Mouse (Mus musculus): Measurements from ENCODE around the gene Pde4a.

The Pde4a gene

DNA sequence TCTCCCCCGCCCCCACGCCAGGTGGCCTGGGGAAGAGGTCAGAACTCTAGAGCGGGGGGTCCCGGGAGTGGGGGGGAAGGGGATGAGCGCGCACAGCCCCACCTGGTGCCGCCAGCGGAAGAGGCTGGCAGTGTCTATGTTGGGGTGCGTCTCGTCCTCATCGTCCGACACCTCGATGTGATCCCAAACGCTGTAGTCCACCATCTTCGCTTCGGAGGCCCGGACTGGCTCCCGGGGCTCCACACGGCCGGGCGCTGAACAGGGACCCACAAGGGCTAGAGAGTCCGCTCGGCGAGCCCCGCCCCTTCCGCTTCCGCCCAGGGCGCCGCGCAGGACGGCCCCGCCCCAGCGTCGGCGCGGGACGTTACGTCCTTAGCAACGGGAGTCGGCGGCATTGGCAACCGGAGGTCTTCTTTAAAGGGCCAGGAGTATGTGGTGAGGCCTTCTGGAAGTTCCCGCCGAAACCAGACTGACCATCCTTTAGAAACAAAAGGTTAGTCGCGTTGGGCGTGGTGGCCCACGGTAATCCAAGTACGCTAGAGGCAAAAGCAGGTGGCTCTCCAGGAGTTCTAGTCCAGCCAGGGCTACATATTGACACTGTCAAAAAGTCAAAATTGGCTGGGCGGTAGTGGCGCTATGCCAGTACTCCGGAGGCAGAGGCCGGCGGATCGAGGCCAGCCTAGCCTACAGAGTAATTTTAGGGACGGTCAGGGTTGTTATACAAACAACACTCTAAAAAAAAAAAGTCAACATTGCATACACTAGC lies 15.7 kb upstream of the Pde4a start, which contains the start of gene Cdc37:
Gene Cdc37 (minus strand): TSS at position 329 of the 766 bp plus-strand sequence.
- peak; percentile 94 for DNase-seq

DNA sequence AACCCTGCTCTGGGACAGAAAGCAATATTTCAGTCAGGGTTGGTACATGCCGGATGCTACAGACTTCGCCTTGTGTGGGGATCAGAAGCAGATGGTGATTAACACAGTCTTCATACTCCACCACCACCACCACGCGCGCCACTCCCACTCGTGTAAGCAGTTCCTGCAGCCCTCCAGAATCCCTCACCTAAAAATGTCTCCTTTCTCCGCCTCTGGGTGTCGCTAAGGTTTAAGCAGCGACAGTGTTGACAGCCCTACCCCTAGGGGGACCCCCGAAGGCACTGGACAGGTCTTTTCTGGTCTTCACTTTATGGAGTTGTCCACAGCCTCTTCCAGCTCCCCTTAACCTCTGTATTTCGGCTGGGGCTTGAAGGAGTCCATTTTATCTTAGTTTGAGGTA lies 12.8 kb upstream of the Pde4a start:
- no peak for DNase-seq

DNA sequence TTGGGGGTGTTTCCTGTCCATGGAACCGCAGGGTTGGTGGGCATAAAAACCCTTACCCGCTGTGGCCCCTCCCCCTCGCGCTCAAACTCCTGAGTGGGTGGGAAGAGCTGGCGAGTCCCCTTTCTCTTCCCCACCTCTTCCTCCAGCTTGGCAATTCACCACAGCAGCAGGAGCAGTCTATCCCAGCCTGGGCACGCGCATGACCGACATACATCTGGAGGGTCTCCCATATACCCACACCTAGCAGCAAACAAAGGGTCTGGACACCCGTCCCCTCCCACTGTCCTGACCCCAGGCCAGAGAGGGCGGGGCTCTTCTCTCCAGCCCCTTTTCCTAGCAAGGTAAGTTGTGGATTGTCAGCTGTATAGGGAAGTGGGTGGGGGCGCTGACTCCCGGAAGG lies 12.2 kb upstream of the Pde4a start:
- no peak for DNase-seq

DNA sequence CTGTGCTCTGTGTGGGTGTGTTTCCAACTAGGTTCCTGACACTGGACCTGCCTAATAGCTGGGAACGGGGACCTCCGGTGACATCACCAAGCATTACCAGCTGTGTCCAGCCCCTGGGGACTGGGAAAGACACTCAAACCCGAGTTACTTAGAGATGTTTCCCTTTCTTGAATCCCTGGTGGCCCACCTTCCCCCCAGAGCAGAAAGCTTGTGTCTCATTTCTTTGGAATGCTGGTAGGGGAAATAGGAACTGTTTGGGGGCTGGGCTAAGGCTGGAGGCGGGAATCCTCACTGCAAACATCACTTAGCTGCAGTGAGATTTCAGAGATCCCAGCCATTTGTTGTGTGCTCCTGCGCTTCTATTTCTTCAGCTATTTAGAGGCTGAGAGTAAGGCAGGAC lies 11.7 kb upstream of the Pde4a start:
- DNase-seq = no peak

DNA sequence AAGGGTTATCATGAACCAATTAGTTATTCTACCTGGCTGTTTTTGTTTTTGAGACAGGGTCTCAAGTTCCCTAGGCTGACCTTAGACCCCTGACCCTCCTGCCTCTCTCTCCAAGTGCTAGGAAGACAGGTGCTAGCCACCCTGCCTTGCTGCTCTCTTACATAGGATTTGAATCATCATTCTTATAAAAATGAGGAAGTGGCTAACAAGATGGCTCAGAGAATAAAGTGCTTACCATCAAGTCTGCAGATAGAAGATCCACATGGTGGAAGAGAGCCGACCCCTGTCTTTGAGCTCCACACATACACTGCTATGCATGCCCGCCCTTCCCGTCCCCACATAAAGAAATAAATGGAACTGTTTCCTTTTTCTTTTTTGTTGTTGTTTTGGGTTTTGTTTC lies 10.7 kb upstream of the Pde4a start:
- DNase-seq = no peak

DNA sequence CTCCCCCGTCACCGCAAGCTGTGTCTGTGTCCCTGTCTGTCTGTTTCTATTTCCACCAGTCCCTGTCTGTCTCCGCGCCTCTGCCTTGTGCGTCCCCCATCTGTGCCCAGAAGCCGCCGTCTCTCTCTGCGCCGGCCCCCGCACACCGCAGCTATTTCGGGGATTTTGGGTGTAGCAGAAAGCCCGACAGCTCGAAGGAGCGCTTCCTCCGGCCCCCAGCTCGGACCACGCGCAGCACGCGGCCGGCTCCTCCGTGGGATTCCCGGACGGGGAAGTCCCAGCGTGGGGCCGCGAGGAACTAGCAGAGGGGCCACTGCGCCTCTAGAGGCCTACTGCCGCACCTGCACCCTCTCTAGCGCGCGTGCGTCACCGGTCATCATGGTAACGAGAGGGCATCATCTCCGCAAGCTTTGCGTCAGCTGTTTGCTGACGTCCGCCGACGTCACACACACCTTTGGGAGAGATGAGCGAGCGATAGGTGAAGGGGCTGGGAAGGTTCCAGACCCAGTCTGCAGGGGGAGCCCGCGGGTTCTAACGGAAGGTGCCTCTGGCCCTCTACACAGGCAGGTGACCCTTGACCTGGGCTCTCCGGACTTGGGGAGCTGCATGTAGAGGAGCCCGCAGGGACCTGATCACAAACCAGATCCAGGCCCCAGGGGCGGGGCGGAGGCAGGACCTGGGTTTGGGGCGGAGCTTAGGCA lies 4.2 kb upstream of the Pde4a start:
- DNase-seq = peak; percentile 90

DNA sequence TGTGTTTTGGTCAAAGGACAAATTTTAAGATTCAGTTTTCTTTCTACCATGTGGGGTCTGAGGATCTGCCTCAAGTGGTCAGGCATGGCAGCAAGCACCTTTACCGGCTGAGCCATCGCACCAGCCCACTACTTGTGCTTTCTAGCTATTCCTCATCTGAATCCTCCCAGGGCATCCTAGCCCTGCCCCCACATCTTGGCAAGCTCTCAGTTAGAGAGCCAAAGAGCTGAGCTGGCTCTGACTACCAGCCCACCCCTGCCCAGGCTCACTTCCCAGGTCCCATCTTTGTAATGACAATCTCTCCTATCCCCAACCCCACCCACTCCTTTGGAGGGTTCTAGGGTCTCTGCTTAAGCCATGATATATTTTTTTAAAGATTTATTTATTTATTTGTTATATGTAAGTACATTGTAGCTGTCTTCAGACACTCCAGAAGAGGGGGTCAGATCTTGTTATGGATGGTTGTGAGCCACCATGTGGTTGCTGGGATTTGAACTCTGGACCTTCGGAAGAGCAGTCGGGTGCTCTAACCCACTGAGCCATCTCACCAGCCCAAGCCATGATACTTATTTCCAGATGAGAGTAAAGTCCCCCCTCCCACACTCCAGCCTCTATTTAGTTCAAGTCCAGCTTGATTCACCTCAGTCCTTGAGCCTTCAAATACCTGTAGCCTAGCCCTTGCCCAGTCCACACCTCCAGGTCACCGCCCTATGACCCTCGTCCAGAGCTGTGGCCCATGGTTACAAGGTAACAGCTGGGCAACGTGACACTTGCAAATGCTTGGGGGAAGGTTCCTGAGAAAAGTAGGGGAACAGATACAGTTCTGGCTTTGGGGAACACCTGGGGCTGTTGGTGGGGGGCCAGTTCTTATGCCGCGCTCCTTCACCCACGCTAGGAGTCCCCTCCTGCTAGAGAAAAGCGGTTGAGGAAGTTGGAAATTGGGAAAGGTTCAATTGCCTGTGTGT lies 2.1 kb upstream of the Pde4a start:
- DNase-seq = no peak

DNA sequence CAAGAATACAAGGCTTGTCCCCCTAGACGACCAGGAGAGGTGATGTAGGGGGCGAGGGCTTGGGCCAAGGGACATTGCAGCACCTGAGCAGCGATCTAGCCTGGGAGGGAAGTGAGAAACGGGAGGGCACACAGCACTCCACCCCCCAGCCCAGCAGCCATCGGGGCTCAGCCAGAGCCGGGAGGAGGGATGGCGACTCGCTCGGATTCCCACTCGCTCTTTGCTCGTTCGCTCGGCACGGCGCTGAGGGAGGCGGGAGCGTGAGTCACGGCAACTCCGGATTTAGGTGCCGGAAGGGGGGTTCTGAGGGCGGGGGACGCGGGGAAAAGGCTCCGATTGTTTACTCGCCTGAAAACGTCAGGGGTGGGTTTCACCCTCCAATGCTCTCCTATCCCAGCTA lies 1.4 kb upstream of the Pde4a start:
- no peak for DNase-seq

DNA sequence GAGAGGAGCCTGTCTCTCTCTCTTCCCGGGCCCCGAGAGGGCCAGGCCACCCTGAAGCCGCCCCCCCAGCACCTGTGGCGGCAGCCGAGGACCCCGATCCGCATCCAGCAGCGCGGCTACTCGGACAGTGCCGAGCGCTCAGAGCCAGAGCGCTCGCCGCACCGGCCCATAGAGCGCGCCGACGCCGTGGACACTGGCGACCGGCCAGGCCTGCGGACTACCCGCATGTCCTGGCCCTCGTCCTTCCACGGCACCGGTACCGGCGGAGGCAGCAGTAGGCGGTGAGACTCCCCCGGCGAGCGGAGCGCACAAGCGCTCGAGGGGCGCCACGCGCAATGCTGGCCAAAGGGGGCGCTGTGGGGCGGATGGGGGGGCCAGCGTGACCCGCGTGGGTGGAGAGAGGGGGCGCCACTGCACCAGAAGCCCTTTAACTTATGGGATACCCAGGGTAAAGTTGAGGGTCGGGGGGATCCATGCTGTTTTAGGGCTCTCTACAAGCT lies 488 bp downstream of the Pde4a start:
- DNase-seq = no peak

DNA sequence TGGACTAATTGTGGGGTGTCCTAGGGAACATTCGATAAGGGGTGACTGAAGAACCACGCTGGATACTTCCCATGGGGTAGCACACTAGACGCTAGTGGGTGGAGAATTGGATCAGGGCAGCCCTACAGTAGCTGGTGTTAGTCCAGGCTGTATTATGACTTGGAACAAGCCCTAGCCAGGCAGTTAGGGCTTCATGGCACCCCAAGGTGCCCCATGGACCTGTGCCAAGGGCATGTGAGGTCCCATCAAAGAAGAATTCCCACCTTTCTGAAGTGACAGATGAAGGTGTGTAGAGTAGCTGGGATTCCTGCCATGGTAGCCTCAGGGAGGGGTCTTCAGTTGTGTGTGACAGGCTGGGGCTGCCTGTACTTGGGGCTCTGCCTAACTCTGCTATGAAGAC lies 1.0 kb downstream of the Pde4a start:
- DNase-seq = no peak

DNA sequence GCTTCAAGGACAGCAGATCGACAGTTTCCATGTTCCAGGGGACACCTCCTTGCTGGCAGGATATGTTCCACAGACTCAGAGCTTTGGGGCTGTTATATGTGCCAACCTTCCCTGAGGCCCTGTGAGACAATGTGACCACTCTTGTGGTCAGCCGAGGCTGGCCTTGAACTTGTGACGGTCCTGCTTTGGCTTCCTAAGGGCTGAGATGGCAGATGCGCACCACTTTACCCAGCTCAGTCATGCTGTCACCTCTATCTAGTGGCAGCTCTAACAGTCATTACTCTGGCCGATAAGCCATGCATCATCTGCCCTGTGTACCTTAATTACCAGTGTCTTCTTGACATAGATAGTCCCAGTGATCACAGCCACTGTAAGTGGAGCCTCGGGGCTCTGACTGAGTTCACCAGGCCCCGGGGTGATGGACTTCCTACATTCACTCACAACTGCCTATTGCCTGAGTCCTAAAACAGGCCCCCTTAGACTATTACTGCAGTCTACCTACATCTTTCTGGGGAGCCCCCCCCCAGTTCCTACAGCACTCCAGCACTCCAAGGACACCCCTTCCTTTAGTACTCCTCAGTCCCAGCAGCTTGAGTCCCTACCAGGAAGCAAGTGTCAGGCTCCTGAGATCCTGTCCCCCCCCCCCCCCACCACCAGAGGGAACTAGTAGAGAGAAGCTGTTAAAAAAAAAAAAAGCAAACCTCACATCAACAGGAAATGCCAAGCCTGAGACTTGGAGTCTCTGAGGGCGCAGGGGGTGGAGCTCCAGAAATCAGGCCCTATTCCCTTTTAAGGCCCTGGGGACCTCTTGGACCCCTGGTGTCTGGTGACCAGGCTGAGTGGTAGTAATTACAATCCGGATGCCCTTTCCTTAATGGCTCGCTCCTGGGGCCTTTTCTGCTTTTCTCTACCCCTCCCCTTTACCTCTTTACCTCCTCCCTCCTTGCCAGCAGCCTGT lies 1.9 kb downstream of the Pde4a start:
- no peak for DNase-seq

DNA sequence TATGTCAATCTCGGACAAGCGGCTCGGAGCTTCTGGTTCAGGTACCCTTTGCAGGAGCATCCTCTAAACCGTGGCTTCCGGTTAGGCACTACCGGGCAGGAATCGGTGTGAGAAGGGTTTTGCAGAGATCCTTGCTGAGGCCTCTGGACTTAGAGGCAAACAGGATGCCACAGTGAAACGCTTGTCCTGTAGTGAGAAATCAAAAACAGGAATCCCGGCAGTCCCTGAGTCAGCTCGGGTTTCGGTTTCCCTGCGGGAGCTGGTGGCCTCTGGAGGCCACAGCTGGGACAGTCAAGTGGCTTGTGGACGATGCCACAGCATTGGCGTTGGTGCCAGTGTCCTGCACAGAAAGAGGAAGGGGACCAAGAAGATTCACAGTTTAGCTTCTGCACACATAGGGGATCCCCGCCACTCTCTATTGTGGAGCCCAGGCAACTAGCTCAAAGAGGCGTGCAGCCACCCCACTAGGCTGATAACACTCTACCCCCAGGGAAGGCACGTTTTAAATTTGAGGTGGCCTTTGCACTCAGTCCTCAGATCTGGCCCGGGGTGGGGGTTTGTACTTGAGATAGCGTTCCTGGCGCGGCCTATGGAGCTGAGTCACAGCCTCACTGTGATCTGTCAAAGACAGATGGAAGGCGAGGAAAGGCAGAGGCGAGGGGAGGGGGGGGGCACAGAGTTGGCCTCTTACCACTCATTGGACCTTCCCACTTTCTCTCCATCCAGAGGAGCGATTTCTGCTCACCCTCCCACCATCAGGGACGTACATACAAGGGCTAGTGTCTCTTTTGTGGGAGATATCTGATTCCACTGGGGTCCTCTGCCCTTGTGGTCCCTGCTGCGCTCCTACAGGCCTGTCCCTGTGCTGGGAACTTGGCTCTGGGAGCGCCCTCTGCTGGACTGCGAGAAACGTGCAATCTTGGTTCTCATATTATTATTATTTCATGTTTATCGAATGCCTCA lies 2.9 kb downstream of the Pde4a start:
- peak; percentile 54 for DNase-seq

DNA sequence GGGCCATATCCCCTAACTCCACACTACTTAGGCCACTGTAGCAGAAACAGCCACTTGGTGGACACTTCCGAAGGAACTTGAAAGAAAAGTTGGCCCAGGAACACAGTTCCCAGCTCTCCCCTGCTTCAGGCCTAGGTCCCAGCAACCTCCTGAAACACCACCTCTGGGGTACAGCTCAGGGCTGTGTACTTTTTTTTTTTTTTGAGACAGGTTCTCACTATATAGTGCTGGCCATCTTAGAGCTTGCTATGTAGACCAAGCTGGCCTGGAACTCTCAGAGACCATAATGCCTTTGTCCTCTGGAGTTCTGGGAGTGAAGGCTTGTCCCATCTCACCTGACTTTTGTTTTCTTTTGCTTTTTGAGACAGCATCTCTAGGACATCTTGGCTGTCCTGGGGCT lies 3.6 kb downstream of the Pde4a start:
- no peak for DNase-seq

DNA sequence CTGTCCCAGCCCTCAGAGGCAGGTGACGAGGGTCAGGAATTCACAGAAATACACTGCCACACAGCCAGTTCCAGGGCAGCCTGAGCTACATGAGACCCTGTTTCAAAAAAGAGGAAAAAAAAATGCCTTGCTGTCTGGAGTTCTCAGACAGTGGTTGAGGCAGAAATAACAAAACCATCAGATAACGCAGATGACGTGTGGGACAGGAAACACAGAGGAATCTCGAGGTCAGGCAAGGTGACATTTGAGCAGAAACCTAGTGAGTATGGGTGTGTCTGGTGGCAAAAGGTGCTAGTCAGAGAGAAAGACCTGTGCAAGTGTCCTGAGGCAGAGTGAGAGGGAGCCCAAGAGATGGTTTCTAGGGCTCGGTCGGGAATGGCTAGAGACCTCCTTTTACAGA lies 6.8 kb downstream of the Pde4a start:
- no peak for DNase-seq

DNA sequence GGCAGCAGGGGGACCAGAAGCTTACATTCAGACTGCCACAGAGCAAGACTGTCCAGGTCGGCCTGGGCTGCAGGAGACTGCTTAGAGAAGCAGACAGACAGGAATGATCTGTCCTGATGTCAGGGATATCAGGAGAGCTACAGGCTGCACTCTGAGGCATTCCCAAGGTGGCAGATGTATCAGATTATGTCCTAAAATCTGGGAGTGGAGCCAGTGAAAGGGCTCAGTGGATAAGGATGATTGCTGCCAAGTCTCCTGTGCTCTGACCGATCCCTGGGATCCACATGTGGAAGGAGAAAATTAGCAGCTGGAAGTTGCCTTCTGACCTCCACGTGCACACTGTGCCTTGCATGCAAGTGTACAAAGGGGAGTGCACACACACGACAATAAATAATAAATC lies 14.9 kb downstream of the Pde4a start:
- DNase-seq = no peak

DNA sequence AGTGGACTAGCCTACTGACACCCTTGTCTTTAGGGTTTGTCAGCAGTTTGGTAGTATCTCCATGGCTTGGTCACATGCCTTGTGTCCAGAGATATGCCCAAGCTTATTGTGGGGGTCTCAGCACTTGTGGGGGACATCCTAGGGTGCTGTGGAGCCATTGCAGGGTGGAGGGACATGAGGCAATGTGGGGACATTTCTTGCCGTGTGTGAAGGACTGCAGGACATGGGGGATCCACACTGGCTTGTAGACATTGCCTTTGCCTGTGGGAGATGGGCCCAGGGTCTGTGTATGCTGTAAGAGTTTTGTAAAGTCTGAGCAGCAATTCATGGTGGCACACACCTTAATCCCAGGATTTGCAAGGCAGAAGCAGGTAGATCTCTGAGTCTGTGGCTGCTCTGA lies 15.3 kb downstream of the Pde4a start:
- no peak for DNase-seq

DNA sequence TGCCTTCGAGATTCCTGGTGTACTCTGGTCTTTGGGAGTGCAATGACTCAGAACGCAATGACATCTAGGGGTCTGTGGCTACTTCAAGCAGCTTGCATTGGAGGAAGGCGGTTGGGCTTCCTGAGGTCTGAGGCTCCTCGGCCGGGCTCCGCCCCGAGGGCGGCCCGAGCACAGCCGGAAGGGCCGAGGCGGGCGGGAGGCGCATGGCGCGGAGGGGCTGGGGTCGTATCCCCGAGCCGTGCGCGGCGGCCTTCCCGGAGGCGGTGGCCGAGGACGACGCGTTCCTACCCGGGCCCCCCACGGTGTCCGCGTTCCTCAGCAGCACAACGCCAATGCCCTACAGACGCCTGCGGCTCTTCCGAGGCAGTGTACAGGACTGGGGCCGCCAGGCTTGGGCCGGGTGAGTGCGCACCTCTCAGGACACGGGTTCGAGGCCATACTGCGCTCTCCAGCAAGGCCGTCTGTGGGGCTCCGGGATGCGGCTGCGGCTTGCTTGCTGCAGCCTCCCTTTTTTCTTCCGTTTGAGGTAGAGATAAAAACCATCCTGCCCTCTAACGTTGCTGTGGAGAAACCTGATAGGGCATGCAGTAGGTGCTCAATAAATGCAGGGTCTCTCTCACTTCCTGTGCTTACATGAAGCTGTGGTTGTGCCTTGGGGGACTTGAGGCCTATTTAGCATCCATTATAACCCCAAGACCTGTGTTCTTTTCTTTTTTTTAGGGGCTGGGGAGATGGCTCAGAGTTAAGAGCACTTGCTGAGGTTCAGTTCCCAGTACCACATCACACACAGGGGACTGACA lies 16.1 kb downstream of the Pde4a start:
- DNase-seq = no peak

DNA sequence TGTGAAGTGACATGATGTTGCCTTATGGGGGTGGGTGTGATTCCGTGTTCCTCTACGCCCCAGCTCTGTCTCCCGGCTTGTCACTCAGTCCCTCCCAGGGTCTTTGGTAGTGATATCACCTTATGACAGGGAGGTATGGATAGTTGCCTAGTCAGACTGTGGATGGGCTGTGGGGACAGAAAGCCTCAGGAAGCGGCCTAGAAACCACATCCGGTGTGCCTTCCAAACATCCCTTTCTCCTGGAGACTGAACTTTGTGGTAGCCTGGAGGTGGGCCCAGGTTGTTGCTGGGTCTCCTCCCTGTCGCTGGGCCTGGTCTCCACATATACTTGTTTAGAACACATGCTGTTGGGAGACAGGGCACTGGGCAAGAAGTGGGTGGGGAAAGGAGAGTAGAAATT lies 17.9 kb downstream of the Pde4a start:
- no peak for DNase-seq

DNA sequence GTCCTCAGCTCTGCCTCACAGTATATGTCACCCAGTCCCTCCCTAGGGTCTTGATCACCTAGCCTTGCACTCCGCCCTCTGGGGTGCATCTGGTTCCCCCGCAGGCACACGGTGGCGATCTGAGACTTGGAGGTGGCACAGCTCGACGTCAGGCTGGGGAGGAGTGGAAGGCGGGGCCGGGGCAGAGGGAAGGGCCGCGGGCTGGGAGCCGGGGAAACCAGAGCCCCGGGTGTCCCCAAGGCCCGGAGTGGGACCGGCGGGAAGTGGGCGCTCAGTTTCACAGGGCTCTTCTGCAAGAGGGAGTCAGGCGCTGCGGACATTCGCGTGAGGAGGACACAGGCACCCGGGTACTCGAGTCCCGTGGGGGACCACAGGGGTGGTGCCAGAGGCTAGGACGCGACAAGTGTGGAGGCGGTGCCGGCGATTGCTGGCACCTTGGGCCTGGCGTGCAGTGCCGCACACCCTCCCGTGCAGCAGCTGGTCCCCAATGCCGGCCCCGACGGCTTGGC lies 18.4 kb downstream of the Pde4a start:
- no peak for DNase-seq

DNA sequence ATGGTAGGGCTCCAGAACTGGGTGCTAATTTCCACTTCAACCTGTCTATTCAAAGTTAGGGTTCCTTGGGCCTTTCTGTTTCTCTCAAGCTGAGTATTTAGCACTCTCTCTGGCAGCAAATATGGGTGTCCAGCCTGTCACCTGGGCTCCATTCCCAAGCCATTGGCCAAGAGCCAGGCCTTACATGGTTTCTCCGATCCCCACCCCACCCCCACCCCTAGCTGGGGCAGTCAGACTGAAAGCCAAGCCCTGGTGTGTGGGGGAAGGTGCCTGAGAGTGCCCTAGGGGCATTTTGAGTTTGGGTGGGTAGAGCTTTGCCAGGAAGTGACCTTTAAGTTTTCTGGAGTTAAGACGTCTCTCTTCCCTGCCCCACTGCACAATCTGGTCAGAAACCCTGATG lies 19.2 kb downstream of the Pde4a start:
- DNase-seq = peak; percentile 57

Data from cerebellum, adult 9-11 months (tissue).